Mouse (Mus musculus) small intestine, adult 2 months (tissue): ENCODE results near the gene Map3k11.

Source experiments
- CTCF ChIP-seq: fragments of 200-500 bp; IDR thresholded peaks from 2 replicates; pipeline ENCODE4 v1.5.1; 2012; ENCODE audit warnings: low read depth, mild to moderate bottlenecking, control low read depth, inconsistent platforms, low read length, moderate library complexity, mixed read lengths; ENCODE audit not compliant: insufficient replicate concordance, insufficient read length; ENCODE audit errors: extremely low read depth
- POLR2A ChIP-seq: fragments of 200-500 bp; IDR thresholded peaks from 2 replicates; pipeline ENCODE4 v1.6.1; 2012; ENCODE audit warnings: low read depth, mild to moderate bottlenecking, control low read depth, inconsistent platforms, low read length, moderate library complexity

- TF ChIP-seq CTCF (no peak), POLR2A (no peak)
These were observed 24.7 kb downstream of the Map3k11 start for GRCm38 (mm10) chr19:5713255-5713654.
